In the genomic region with DNA sequence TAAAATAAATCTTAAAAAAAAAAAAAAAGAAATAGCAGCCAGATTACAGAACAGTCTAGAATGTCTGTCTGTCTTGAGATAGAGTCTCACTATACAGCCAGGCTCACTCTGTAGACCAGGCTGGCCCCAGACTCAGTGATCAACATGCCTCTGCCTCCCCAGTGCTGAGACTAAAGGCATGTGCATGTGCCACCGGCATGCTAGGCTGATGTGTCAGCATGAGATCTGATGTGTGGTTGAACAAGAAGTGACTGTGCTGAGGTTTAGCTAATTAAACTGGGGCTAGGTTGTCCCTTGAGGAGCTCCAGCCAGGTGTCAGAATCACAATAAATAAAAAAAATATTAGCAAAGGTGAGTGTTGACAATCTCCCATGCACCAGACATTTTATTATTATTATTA, we compare ENCODE assay signal across 17 mouse cellular contexts. TPM values are rescaled to one million over a fixed set of nuclear protein-coding genes. Genes with fewer than 3 reads are reported as not detected.
DNase-seq lines count a peak whose midpoint lies in the region; ATAC-seq and TF ChIP-seq lines count a peak whose summit lies in the region.
"Had no signal": no experiment of that assay in that cellular context is flagged by ENCODE, and none has a peak within 500 bp of the region (broad histone marks: within the 10 kb centered on the region; RNA-seq: fewer than 3 reads in every experiment).

No protein-coding gene starts in this region.

- no peak for TF ChIP-seq POLR2A in heart, adult 2 months (IDR thresholded peaks at IDR 0.05; ENCODE audit: insufficient read depth, low read depth, low read length)
- no peak for TF ChIP-seq POLR2A in kidney, adult 2 months (IDR thresholded peaks at IDR 0.05; ENCODE audit: low read depth, low read length)
- no peak for TF ChIP-seq POLR2A in MEL (IDR thresholded peaks at IDR 0.05; ENCODE audit: control insufficient read depth in 1 of 2, insufficient read depth in 1 of 2, low read depth in 1 of 2, low read length in 2 of 2, poor library complexity in 1 of 2)

- no peaks in the 10 kb centered on the region for H3K9me3 ChIP-seq in kidney, embryonic 16.5 days (ENCODE audit: low read length)
- H3K9me3 ChIP-seq in MEL (replicated peaks; ENCODE audit: insufficient read depth, low read length): no peaks in the 10 kb centered on the region
- H3K9me3 ChIP-seq: hindbrain, embryonic 10.5 days; limb, embryonic 10.5 days; midbrain, embryonic 15.5 days had no signal

- WGBS in heart, adult 2 months: 68% methylated on average over 1 of the region's 1 CpGs
- 75% methylated on average over 1 of the region's 1 CpGs for WGBS in kidney, embryonic 16.5 days
- 47% methylated on average over 1 of the region's 1 CpGs for WGBS in kidney, adult 2 months
- 67% methylated on average over 1 of the region's 1 CpGs for WGBS in macrophage (ENCODE audit: missing documents)

- TF ChIP-seq CTCF in heart, adult 2 months (IDR thresholded peaks at IDR 0.05): no peak
- no peak for TF ChIP-seq CTCF in kidney, adult 2 months (conservative IDR thresholded peaks at IDR 0.05; ENCODE audit: insufficient read depth, insufficient read length, low read depth, low read length)
- no peak for TF ChIP-seq CTCF in MEL (IDR thresholded peaks at IDR 0.05 in 2 of 3, conservative IDR thresholded peaks at IDR 0.05 in 1 of 3; ENCODE audit: control insufficient read depth in 1 of 3, insufficient read depth in 1 of 3, low read depth in 2 of 3, low read length in 3 of 3, poor library complexity in 1 of 3, severe bottlenecking in 1 of 3)

- peak overlapping the region; percentile 88 for H3K27ac ChIP-seq in heart, adult 2 months
- no peak overlapping the region; the same call in 1 of the 2 replicates for H3K27ac ChIP-seq in kidney, embryonic 16.5 days (ENCODE audit: low read length)
- no peak overlapping the region for H3K27ac ChIP-seq in kidney, adult 2 months (ENCODE audit: insufficient read depth, low read depth, low read length)
- H3K27ac ChIP-seq in MEL (ENCODE audit: control insufficient read depth, low read depth, low read length): no peak overlapping the region
- H3K27ac ChIP-seq in macrophage: peak overlapping the region; percentile 65
- H3K27ac ChIP-seq: limb, embryonic 10.5 days had no signal

- no peak for TF ChIP-seq EP300 in heart, adult 2 months (IDR thresholded peaks at IDR 0.05; ENCODE audit: insufficient read depth, low read depth, low read length)
- no peak for TF ChIP-seq EP300 in MEL (IDR thresholded peaks at IDR 0.05; ENCODE audit: low read depth in 1 of 2, low read length in 2 of 2)

- intact Hi-C loops in heart, adult 2 months (cut with DNase I): loop anchor here (1.0 to 5.0 kb wide), 3 partner anchors 16 to 39 kb away; no protein-coding TSS in a partner anchor

- no peak overlapping the region for H3K9ac ChIP-seq in heart, adult 2 months (ENCODE audit: low read depth, low read length)
- no peak overlapping the region for H3K9ac ChIP-seq in kidney, embryonic 16.5 days (replicated peaks; ENCODE audit: low read length)
- H3K9ac ChIP-seq in MEL (ENCODE audit: control insufficient read depth, low read depth, low read length, poor library complexity, severe bottlenecking): no peak overlapping the region; the same call in none of the 2 replicates

- TF ChIP-seq RAD21 in MEL (IDR thresholded peaks at IDR 0.05; ENCODE audit: low read depth, low read length): no peak

- H3K79me2 ChIP-seq in heart, adult 2 months (replicated peaks; ENCODE audit: control insufficient read depth, insufficient read depth, low read length): no peaks in the 10 kb centered on the region
- H3K79me2 ChIP-seq in MEL (ENCODE audit: control insufficient read depth, insufficient read depth, low read length, poor library complexity) (no peaks in the 10 kb centered on the region), macrophage (ENCODE audit: inconsistent target) (no peaks in the 10 kb centered on the region; the same call in 1 of the 2 replicates)

- no peak for DNase-seq in heart, adult 2 months
- DNase-seq in heart, adult 8-10 months (ENCODE audit: low spot score): no peak
- DNase-seq in kidney, adult 2 months: no peak
- peak; percentile 27 for DNase-seq in MEL (ENCODE audit: low read depth, low spot score)
- no peak for DNase-seq in right cerebral cortex, postnatal 14 days
- DNase-seq: B cell, adult 2 months; cerebellum, adult 18-20 months; cerebellum, postnatal 36 days; kidney, adult 9 months; lung, adult 2 months; thymus, postnatal 4 days had no signal

- ATAC-seq in kidney, embryonic 16.5 days (ENCODE audit: low FRiP score, low TSS enrichment): no peak
- ATAC-seq in megakaryocyte-erythroid progenitor cell, adult 5-6 weeks (replicated peaks; ENCODE audit: low FRiP score, low TSS enrichment, poor library complexity, severe bottlenecking): no peak

- H3K4me3 ChIP-seq in heart, adult 2 months: no peak overlapping the region
- H3K4me3 ChIP-seq in kidney, embryonic 16.5 days (ENCODE audit: low read length): no peak overlapping the region
- H3K4me3 ChIP-seq in kidney, adult 2 months (ENCODE audit: insufficient read depth, low read depth, low read length): no peak overlapping the region
- H3K4me3 ChIP-seq in MEL (ENCODE audit: control insufficient read depth in 1 of 2, insufficient read depth in 1 of 2, low read depth in 2 of 2, low read length in 2 of 2) (peak overlapping the region in 1 of 2 experiments; percentile 34; a peak in 3 of 4 replicates), macrophage (ENCODE audit: inconsistent target) (no peak overlapping the region)

- no peaks in the 10 kb centered on the region for H3K36me3 ChIP-seq in heart, adult 2 months (ENCODE audit: control insufficient read depth, insufficient read depth, low read length)
- H3K36me3 ChIP-seq in kidney, embryonic 16.5 days (ENCODE audit: insufficient read depth, low read length): no peaks in the 10 kb centered on the region
- no peaks in the 10 kb centered on the region for H3K36me3 ChIP-seq in kidney, adult 2 months (ENCODE audit: control insufficient read depth, insufficient read depth, low read length)
- H3K36me3 ChIP-seq in MEL (ENCODE audit: control insufficient read depth in 1 of 2, insufficient read depth in 2 of 2, low read length in 2 of 2): 0 out of 4 replicates have a peak, but pooled peaks cover 0 to 2% of the 10 kb centered on the region in 2 experiments
- peaks cover 20% of the 10 kb centered on the region for H3K36me3 ChIP-seq in macrophage (ENCODE audit: inconsistent target)
- H3K36me3 ChIP-seq: midbrain, embryonic 15.5 days had no signal

- H3K4me2 ChIP-seq in kidney, embryonic 16.5 days (replicated peaks; ENCODE audit: low read depth, low read length): peak overlapping the region; percentile 58; the same call in 1 of the 2 replicates

- H3K27me3 ChIP-seq in heart, adult 2 months (ENCODE audit: control insufficient read depth, insufficient read depth, low read length): no peaks in the 10 kb centered on the region
- no peaks in the 10 kb centered on the region for H3K27me3 ChIP-seq in kidney, embryonic 16.5 days (ENCODE audit: insufficient read depth, low read length)
- H3K27me3 ChIP-seq in kidney, adult 2 months (replicated peaks; ENCODE audit: control insufficient read depth, insufficient read depth, low read length): no peaks in the 10 kb centered on the region
- H3K27me3 ChIP-seq in MEL (ENCODE audit: control insufficient read depth in 1 of 2, insufficient read depth in 2 of 2, low read length in 2 of 2): no peaks in the 10 kb centered on the region
- H3K27me3 ChIP-seq: midbrain, embryonic 15.5 days had no signal

- peaks cover 3% of the 10 kb centered on the region; the same call in 1 of the 2 replicates for H3K4me1 ChIP-seq in heart, adult 2 months (ENCODE audit: control insufficient read depth, insufficient read depth, low read length)
- H3K4me1 ChIP-seq in kidney, embryonic 16.5 days (ENCODE audit: insufficient read depth, low read length): peaks cover 8% of the 10 kb centered on the region
- peaks cover 3% of the 10 kb centered on the region; the same call in 1 of the 2 replicates for H3K4me1 ChIP-seq in kidney, adult 2 months (ENCODE audit: control insufficient read depth, insufficient read depth, low read length)
- 0 out of 4 replicates have a peak, but pooled peaks cover 0 to 8% of the 10 kb centered on the region in 2 experiments for H3K4me1 ChIP-seq in MEL (ENCODE audit: control insufficient read depth in 1 of 2, insufficient read depth in 2 of 2, low read length in 2 of 2)

RNA-seq across cellular contexts. Expression of a gene that starts 8.4 kb away (rescaled TPM):
- total RNA-seq in heart, adult 2 months (2021): 1 to 10 TPM; 3.6 to 5.1 TPM
- polyA plus RNA-seq in heart, adult 2 months (2012; rRNA removed): 4.6 and 7.5 TPM in 2 replicates
- 1 to 10 TPM; 3.2 to 6.5 (median 4.9) TPM for total RNA-seq in heart, adult 8-10 months (2022)
- 33.4 and 33.6 TPM in 2 replicates for polyA plus RNA-seq in kidney, embryonic 16.5 days (2015; fragmentation: Nextera tagmentation; extraction: Ambion mirVana)
- polyA plus RNA-seq in kidney, adult 2 months (2012; rRNA removed): 127 and 164 TPM in 2 replicates
- total RNA-seq in MEL (2012; rRNA removed): not detected in 2 replicates
- polyA plus RNA-seq in MEL (2012; ENCODE audit: insufficient read depth in 1 of 2, insufficient read length in 2 of 2, low read depth in 1 of 2, low replicate concordance in 2 of 2, missing spikeins in 1 of 2) (under 1 TPM in 1 of 2 experiments, not detected in 1; 0.29 TPM), macrophage (2018) (4.4 to 12.1 TPM (median 7.1 TPM) in 3 replicates)
- 10 to 100 TPM in 22 of 26 experiments, 1 to 10 TPM in 4; 4.9 to 48.1 (median 27.0) TPM for total RNA-seq in macrophage (2018; cell fraction: chromatin; rRNA removed)
- total RNA-seq in macrophage (2018; cell fraction: cytosol; rRNA removed): 1 to 10 TPM; 1.6 to 9.9 (median 5.4) TPM
- total RNA-seq in macrophage (2018; cell fraction: nucleus; rRNA removed): 10 to 100 TPM in 17 of 26 experiments, 1 to 10 TPM in 9; 3.5 to 37.8 (median 15.3) TPM
- 0.15 and 0.20 TPM in 2 replicates for total RNA-seq in megakaryocyte-erythroid progenitor cell, adult 5-6 weeks (2014; fragmentation: Nextera tagmentation)
- total RNA-seq in megakaryocyte-erythroid progenitor cell, adult 5-6 weeks (2017): 0.52 TPM in 1 of 2 replicates, not detected in the other

RNA-seq across cellular contexts. Expression of a gene that starts 24.1 kb away (rescaled TPM):
- 10 to 100 TPM; 14.2 to 17.0 TPM for total RNA-seq in heart, adult 2 months (2021)
- 36.3 and 37.8 TPM in 2 replicates for polyA plus RNA-seq in heart, adult 2 months (2012; rRNA removed)
- total RNA-seq in heart, adult 8-10 months (2022): 10 to 100 TPM; 18.4 to 19.2 (median 18.5) TPM
- polyA plus RNA-seq in kidney, embryonic 16.5 days (2015; fragmentation: Nextera tagmentation; extraction: Ambion mirVana): 86.0 and 89.6 TPM in 2 replicates
- 89.1 and 95.7 TPM in 2 replicates for polyA plus RNA-seq in kidney, adult 2 months (2012; rRNA removed)
- total RNA-seq in MEL (2012; rRNA removed): 18.3 and 18.8 TPM in 2 replicates
- polyA plus RNA-seq in MEL (2012; ENCODE audit: insufficient read depth in 1 of 2, insufficient read length in 2 of 2, low read depth in 1 of 2, low replicate concordance in 2 of 2, missing spikeins in 1 of 2) (100 to 1,000 TPM in 1 of 2 experiments, 10 to 100 TPM in 1; 67.2 to 211 TPM), macrophage (2018) (289 to 530 TPM (median 368 TPM) in 3 replicates)
- 10 to 100 TPM in 22 of 26 experiments, 1 to 10 TPM in 4; 6.8 to 33.1 (median 21.6) TPM for total RNA-seq in macrophage (2018; cell fraction: chromatin; rRNA removed)
- total RNA-seq in macrophage (2018; cell fraction: cytosol; rRNA removed): 100 to 1,000 TPM; 176 to 408 (median 256) TPM
- total RNA-seq in macrophage (2018; cell fraction: nucleus; rRNA removed): 100 to 1,000 TPM in 1 of 26 experiments, 10 to 100 TPM in 25; 26.3 to 110 (median 56.0) TPM
- 56.0 and 67.5 TPM in 2 replicates for total RNA-seq in megakaryocyte-erythroid progenitor cell, adult 5-6 weeks (2014; fragmentation: Nextera tagmentation)
- total RNA-seq in megakaryocyte-erythroid progenitor cell, adult 5-6 weeks (2017): 29.3 and 35.2 TPM in 2 replicates

RNA-seq across cellular contexts. Expression of a gene that starts 40.9 kb away (rescaled TPM):
- total RNA-seq in heart, adult 2 months (2021): 1 to 10 TPM; 3.4 to 4.0 TPM
- 6.1 and 8.5 TPM in 2 replicates for polyA plus RNA-seq in heart, adult 2 months (2012; rRNA removed)
- total RNA-seq in heart, adult 8-10 months (2022): 1 to 10 TPM; 4.2 to 5.0 (median 4.9) TPM
- 15.5 and 16.1 TPM in 2 replicates for polyA plus RNA-seq in kidney, embryonic 16.5 days (2015; fragmentation: Nextera tagmentation; extraction: Ambion mirVana)
- 11.4 and 12.1 TPM in 2 replicates for polyA plus RNA-seq in kidney, adult 2 months (2012; rRNA removed)
- 10.4 and 13.6 TPM in 2 replicates for total RNA-seq in MEL (2012; rRNA removed)
- 10 to 100 TPM in 1 of 2 experiments, not detected in 1; 21.1 TPM for polyA plus RNA-seq in MEL (2012; ENCODE audit: insufficient read depth in 1 of 2, insufficient read length in 2 of 2, low read depth in 1 of 2, low replicate concordance in 2 of 2, missing spikeins in 1 of 2)
- 10 to 100 TPM in 22 of 26 experiments, 1 to 10 TPM in 4; 9.0 to 63.3 (median 24.2) TPM for total RNA-seq in macrophage (2018; cell fraction: chromatin; rRNA removed)
- 1 to 10 TPM; 1.8 to 7.3 (median 5.1) TPM for total RNA-seq in macrophage (2018; cell fraction: cytosol; rRNA removed)
- 10 to 100 TPM in 15 of 26 experiments, 1 to 10 TPM in 11; 3.9 to 30.7 (median 12.1) TPM for total RNA-seq in macrophage (2018; cell fraction: nucleus; rRNA removed)
- polyA plus RNA-seq in macrophage (2018): 5.0 to 7.6 TPM (median 6.4 TPM) in 3 replicates
- 19.9 and 20.3 TPM in 2 replicates for total RNA-seq in megakaryocyte-erythroid progenitor cell, adult 5-6 weeks (2014; fragmentation: Nextera tagmentation)
- 11.8 and 16.3 TPM in 2 replicates for total RNA-seq in megakaryocyte-erythroid progenitor cell, adult 5-6 weeks (2017)

Comparison
In these comparisons a context has a peak if more than half of its experiments do, and no peak if none do; other contexts are left out.
1. H3K27ac ChIP-seq: peak in heart, adult 2 months (single experiment) and macrophage (single experiment); none in kidney, embryonic 16.5 days (single experiment), kidney, adult 2 months (single experiment) and MEL (single experiment).